Mouse (Mus musculus) liver, adult 2 months (tissue): Measurements from ENCODE around the gene Fasn. TPM values are rescaled to one million over a fixed set of nuclear protein-coding genes. Genes with fewer than 3 reads are reported as not detected.
A peak's percentile ranks its signal among the peaks of the same experiment; 100 is the strongest.

ENCODE experiments used
- DNase-seq: peaks from one replicate; pipeline ENCODE4 v3.0.0-alpha.2; 2011; ENCODE audit warnings: low read depth, low spot score; ENCODE audit errors: extremely low read depth
- H3K27ac ChIP-seq: fragments of 200-500 bp; replicated peaks from 2 replicates; pipeline ENCODE4 v1.5.1; 2012; ENCODE audit warnings: low read depth, mild to moderate bottlenecking, control low read depth, inconsistent platforms, low read length; ENCODE audit not compliant: insufficient read depth
- H3K27me3 ChIP-seq: fragments of 200-500 bp; 2 replicates; pipeline ENCODE4 v1.6.1; 2012; ENCODE audit warnings: mild to moderate bottlenecking, moderate library complexity, low read length, inconsistent platforms; ENCODE audit not compliant: control insufficient read depth, insufficient read depth
- H3K36me3 ChIP-seq: fragments of 200-500 bp; 2 replicates; pipeline ENCODE4 v1.6.1; 2012; ENCODE audit warnings: low read length, inconsistent platforms; ENCODE audit not compliant: control insufficient read depth, insufficient read depth
- H3K4me1 ChIP-seq: fragments of 200-500 bp; 2 replicates; pipeline ENCODE4 v1.6.1; 2011; ENCODE audit warnings: low read length; ENCODE audit not compliant: control insufficient read depth, insufficient read depth
- H3K4me3 ChIP-seq: fragments of 200-500 bp; 2 replicates; pipeline ENCODE4 v1.5.1; 2011; ENCODE audit warnings: low read depth, mild to moderate bottlenecking, control low read depth, low read length, moderate library complexity; ENCODE audit not compliant: insufficient read depth
- H3K79me2 ChIP-seq: fragments of 200-500 bp; 2 replicates; pipeline ENCODE4 v1.6.1; 2012; ENCODE audit warnings: inconsistent platforms, mild to moderate bottlenecking, low read length, moderate library complexity; ENCODE audit not compliant: control insufficient read depth, insufficient read depth
- H3K9ac ChIP-seq: fragments of 200-500 bp; 2 replicates; pipeline ENCODE4 v1.6.1; 2012; ENCODE audit warnings: low read depth, mild to moderate bottlenecking, control low read depth, inconsistent platforms, low read length
- CTCF ChIP-seq: fragments of 200-500 bp; IDR thresholded peaks from 2 replicates; pipeline ENCODE4 v1.5.1; 2011; ENCODE audit warnings: low read depth, low read length, control low read depth
- POLR2A ChIP-seq: fragments of 200-500 bp; IDR thresholded peaks from 2 replicates; pipeline ENCODE4 v1.6.1; 2011; ENCODE audit warnings: low read length, control low read depth; ENCODE audit not compliant: insufficient read depth; ENCODE audit errors: extremely low read depth
- WGBS: fragments of 180-500 bp; shearing (Covaris S2); methylation state at CpG from one replicate; pipeline ENCODE4 v1.1.7; 2018; 5-methylcytosine and 5-hydroxymethylcytosine counted together
- polyA plus RNA-seq: library from polyadenylated mRNA; depleted of rRNA; stranded (reverse); fragments of >200 nt; gene quantifications from 2 replicates; pipeline ENCODE4 v1.2.3, GENCODE M21; 2012
- total RNA-seq: library from RNA; depleted of rRNA; stranded (reverse); fragments of >200 nt; gene quantifications from 2 replicates; pipeline ENCODE4 v1.2.3, GENCODE M21; 2014

Fasn gene
- total and polyA plus RNA-seq, 2 experiments: 198 to 935 TPM

GRCm38 (mm10) chr11:120824787-120825288 is 491 bp upstream of the Fasn start:
- Histone ChIP-seq H3K4me1 (peaks cover 32% of the 10 kb centered on the region), H3K27ac (peak overlapping the region; percentile 73), H3K27me3 (no peaks in the 10 kb centered on the region), H3K79me2 (peaks cover 19% of the 10 kb centered on the region), H3K4me3 (peak overlapping the region; percentile 68), H3K36me3 (peaks cover 8% of the 10 kb centered on the region), H3K9ac (peak overlapping the region; percentile 73)
- 3% methylated on average over 21 of the region's 21 CpGs for WGBS
- no peak for DNase-seq
- TF ChIP-seq CTCF (no peak), POLR2A (no peak)

GRCm38 (mm10) chr11:120823551-120823947 is 798 bp downstream of the Fasn start:
- WGBS: 2% methylated on average over 40 of the region's 40 CpGs
- no peak for DNase-seq
- Histone ChIP-seq H3K79me2 (peaks cover 19% of the 10 kb centered on the region), H3K36me3 (peaks cover 15% of the 10 kb centered on the region), H3K9ac (peak overlapping the region; percentile 94), H3K4me1 (peaks cover 34% of the 10 kb centered on the region), H3K4me3 (peak overlapping the region; percentile 96), H3K27me3 (no peaks in the 10 kb centered on the region), H3K27ac (peak overlapping the region; percentile 81)
- TF ChIP-seq POLR2A: no peak
- TF ChIP-seq CTCF: no peak

- Histone ChIP-seq H3K4me3 (peak overlapping the region; percentile 96), H3K27ac (peak overlapping the region; percentile 81), H3K27me3 (no peaks in the 10 kb centered on the region), H3K36me3 (peaks cover 20% of the 10 kb centered on the region), H3K9ac (peak overlapping the region; percentile 94), H3K4me1 (peaks cover 38% of the 10 kb centered on the region), H3K79me2 (peaks cover 19% of the 10 kb centered on the region)
- WGBS: 6% methylated on average over 14 of the region's 14 CpGs
- TF ChIP-seq CTCF: no peak
- TF ChIP-seq POLR2A: 0 out of 2 replicates have a peak, but pooled peaks have one; percentile 27
- DNase-seq: no peak
Measured at GRCm38 (mm10) chr11:120822831-120823550, 1.4 kb downstream of the Fasn start.

- peak overlapping the region; percentile 96 for H3K4me3 ChIP-seq
- 25% methylated on average over 4 of the region's 4 CpGs for WGBS
- H3K4me1 ChIP-seq: peaks cover 41% of the 10 kb centered on the region
Measured at GRCm38 (mm10) chr11:120822321-120822720, 2.0 kb downstream of the Fasn start.

DNA sequence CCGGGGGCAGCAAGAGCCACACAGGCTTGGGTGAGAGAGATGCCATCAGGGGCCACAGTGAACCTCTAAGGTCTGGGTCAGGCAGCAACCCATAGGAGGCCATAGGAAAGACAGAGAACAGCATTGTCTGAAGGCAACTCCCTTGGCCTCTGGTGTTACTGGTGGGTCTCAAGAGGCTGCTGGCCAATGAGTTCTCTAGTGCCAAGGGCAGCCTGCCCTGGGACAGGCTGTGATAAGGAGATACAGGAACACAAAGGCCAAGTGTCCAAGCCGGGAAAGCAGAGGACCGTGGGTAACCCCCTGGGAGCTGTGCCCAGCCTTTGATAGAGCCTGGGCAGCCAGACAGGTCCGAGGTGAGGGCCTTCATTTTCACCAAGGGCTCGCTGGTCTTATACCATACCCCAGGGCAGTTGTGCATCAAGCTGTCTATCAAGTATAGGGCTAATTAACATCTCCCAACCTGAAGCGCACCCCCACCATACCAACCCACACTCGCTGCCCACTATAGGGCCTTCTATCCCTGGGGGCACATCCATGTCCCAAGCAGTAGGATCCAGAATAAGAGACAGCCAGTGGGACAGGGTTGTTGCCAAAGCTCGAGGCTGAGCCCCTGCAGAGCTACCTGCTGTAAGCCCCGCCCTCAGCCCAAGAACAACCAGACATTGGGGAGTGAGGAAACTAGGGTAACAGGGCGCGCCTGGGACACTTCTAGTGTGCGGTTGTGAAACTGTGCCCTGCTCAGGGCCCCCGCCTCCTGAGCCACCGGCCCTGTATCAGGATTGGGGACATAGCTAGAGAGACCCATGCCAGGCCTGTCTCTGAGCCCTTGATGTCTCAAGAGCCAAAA is 3.0 kb downstream of the Fasn start:
- peak; percentile 66 for DNase-seq
- H3K79me2 ChIP-seq: peaks cover 19% of the 10 kb centered on the region
- H3K27ac ChIP-seq: peak overlapping the region; percentile 81
- peak overlapping the region; percentile 96 for H3K4me3 ChIP-seq
- TF ChIP-seq CTCF: no peak
- no peak for TF ChIP-seq POLR2A
- H3K4me1 ChIP-seq: peaks cover 41% of the 10 kb centered on the region
- H3K27me3 ChIP-seq: no peaks in the 10 kb centered on the region
- WGBS: 45% methylated on average over 14 of the region's 14 CpGs
- peaks cover 31% of the 10 kb centered on the region for H3K36me3 ChIP-seq
- H3K9ac ChIP-seq: peak overlapping the region; percentile 94

More at GRCm38 (mm10) chr11:120822321-120822720, 2.0 kb downstream of the Fasn start:
- peaks cover 23% of the 10 kb centered on the region for H3K36me3 ChIP-seq
- TF ChIP-seq CTCF (no peak), POLR2A (0 out of 2 replicates have a peak, but pooled peaks have one; percentile 2)
- no peak for DNase-seq
- no peaks in the 10 kb centered on the region for H3K27me3 ChIP-seq
- peak overlapping the region; percentile 81 for H3K27ac ChIP-seq
- H3K79me2 ChIP-seq: peaks cover 19% of the 10 kb centered on the region
- H3K9ac ChIP-seq: peak overlapping the region; percentile 94
